Mouse (Mus musculus) brain, adult 10 weeks (tissue): ENCODE results near the gene Mbtps2. TPM values are rescaled to one million over a fixed set of nuclear protein-coding genes. Genes with fewer than 3 reads are reported as not detected.

ENCODE experiments used
- polyA plus RNA-seq: library from polyadenylated mRNA; stranded (reverse); fragments of 350-450 nt; fragmentation: Illumina TruSeq; extraction: RNeasy Lipid Tissue Mini Kit (QIAGEN cat#74804); gene quantifications from one replicate; pipeline ENCODE4 v1.2.3, GENCODE M21; 2015; ENCODE audit warnings: low read depth, low replicate concordance

Gene Mbtps2
- polyA plus RNA-seq, result 20.0 TPM

GRCm38 (mm10) chrX:157598186-157598996 lies at the start of gene Mbtps2:
Gene Mbtps2, minus strand, starts transcription at chrX:157598715.

GRCm38 (mm10) chrX:157568840-157569239 lies 29.7 kb downstream of the Mbtps2 start, which contains the start of gene Yy2:
Gene Yy2, minus strand, starts transcription at chrX:157568985.

GRCm38 (mm10) chrX:157491944-157492726 lies 106.4 kb downstream of the Mbtps2 start, which contains the start of gene Sms:
Gene Sms, minus strand, starts transcription at chrX:157492287.

Other genes with a start within 250 kb of the Mbtps2 start
- 1.2 TPM for gene Phex, start 183.4 kb downstream of the Mbtps2 start, polyA plus RNA-seq
- 115 TPM for gene Sms, start 106.4 kb downstream of the Mbtps2 start, polyA plus RNA-seq
- 1.6 TPM for gene Yy2, start 29.7 kb downstream of the Mbtps2 start, polyA plus RNA-seq
- 1.0 TPM for gene Smpx, start 100.2 kb upstream of the Mbtps2 start, polyA plus RNA-seq
- not detected for gene Klhl34, start 219.7 kb upstream of the Mbtps2 start, polyA plus RNA-seq